Mouse (Mus musculus): ENCODE measurements around the gene Prdm16. TPM values are rescaled to one million over a fixed set of nuclear protein-coding genes. Genes with fewer than 3 reads are reported as not detected.

The Prdm16 gene
- polyA plus RNA-seq, 1 experiment from 2014 or later = 41.5 TPM

DNA sequence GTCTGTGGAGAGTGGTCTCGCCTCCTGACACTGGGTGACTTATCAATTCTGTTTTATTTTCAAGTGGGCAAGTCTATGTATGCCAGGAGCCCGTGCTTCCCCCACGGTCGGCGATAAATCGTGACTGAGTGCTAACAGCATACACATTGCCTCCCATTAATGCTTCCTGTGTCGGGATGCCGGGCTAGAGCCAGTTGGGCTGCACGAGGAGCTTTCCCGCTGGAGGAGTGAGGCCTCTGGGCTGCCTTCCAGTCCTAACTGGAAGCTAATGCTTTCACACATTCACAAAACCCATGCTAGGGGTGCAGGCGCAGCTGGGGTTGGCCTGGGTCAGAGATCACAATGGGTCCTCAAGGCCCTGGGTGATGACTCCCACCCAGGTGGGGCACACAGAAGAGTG is 212.0 kb downstream of the Prdm16 start:
- no peak overlapping the region for H3K9ac ChIP-seq
- 0 out of 2 replicates have a peak overlapping the region, but pooled peaks have one; percentile 30 for H3K27ac ChIP-seq
- no peak overlapping the region for H3K4me3 ChIP-seq
- H3K27me3 ChIP-seq = peaks cover 3% of the 10 kb centered on the region; the same call in 1 of the 2 replicates
- WGBS = 39% methylated on average over 11 of the region's 11 CpGs
- no peaks in the 10 kb centered on the region for H3K9me3 ChIP-seq
- H3K36me3 ChIP-seq = no peaks in the 10 kb centered on the region
- ATAC-seq (ENCODE audit: insufficient number of reproducible peaks, insufficient read depth, low FRiP score, low TSS enrichment) = no peak
- H3K4me1 ChIP-seq = peaks cover 71% of the 10 kb centered on the region
- no peak overlapping the region for H3K4me2 ChIP-seq (replicated peaks)

- peak overlapping the region; percentile 76 for H3K27ac ChIP-seq
- H3K36me3 ChIP-seq = 0 out of 2 replicates have a peak, but pooled peaks cover 3% of the 10 kb centered on the region
- H3K4me1 ChIP-seq = peaks cover 71% of the 10 kb centered on the region
- no peak overlapping the region for H3K4me3 ChIP-seq
- H3K9me3 ChIP-seq = no peaks in the 10 kb centered on the region
- WGBS = 2% methylated on average over 10 of the region's 10 CpGs
- peaks cover 3% of the 10 kb centered on the region; the same call in 1 of the 2 replicates for H3K27me3 ChIP-seq
- peak; percentile 33; the same call in 1 of the 2 replicates for ATAC-seq (ENCODE audit: insufficient number of reproducible peaks, insufficient read depth, low FRiP score, low TSS enrichment)
- peak overlapping the region; percentile 29 for H3K4me2 ChIP-seq (replicated peaks)
- peak overlapping the region; percentile 53 for H3K9ac ChIP-seq
Observed at GRCm38 (mm10) chr4:154422431-154422913, 214.2 kb downstream of the Prdm16 start.

DNA sequence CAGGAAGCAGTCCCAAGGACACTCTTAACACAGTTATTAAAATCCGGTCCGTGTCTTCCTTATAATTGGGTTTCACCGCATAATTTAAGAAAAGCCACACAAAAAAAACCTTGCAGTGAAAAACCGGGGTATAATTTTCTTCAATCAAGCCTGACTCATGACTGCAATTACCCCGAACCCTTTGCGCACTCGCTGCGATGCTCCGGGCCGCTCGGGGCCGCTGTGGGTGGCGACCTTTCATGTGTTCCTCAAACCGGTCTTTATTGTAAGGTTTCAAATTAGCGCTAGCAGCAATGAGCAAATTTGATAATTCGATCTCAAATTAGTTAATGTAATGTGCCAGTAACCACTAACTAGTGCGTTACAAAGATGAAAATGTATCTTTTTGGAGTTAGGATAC is 215.9 kb downstream of the Prdm16 start:
- no peak for ATAC-seq (ENCODE audit: insufficient number of reproducible peaks, insufficient read depth, low FRiP score, low TSS enrichment)
- no peaks in the 10 kb centered on the region for H3K9me3 ChIP-seq
- H3K36me3 ChIP-seq = 0 out of 2 replicates have a peak, but pooled peaks cover 3% of the 10 kb centered on the region
- no peak overlapping the region for H3K27ac ChIP-seq
- H3K4me1 ChIP-seq = peaks cover 55% of the 10 kb centered on the region
- H3K4me2 ChIP-seq (replicated peaks) = no peak overlapping the region
- H3K4me3 ChIP-seq = no peak overlapping the region
- WGBS = 35% methylated on average over 17 of the region's 17 CpGs
- H3K9ac ChIP-seq = no peak overlapping the region
- peaks cover 7% of the 10 kb centered on the region; the same call in 1 of the 2 replicates for H3K27me3 ChIP-seq

GRCm38 (mm10) chr4:154419766-154420165 is 216.9 kb downstream of the Prdm16 start:
- Histone ChIP-seq H3K4me1 (peaks cover 47% of the 10 kb centered on the region), H3K27ac (no peak overlapping the region), H3K27me3 (peaks cover 9% of the 10 kb centered on the region; the same call in 1 of the 2 replicates), H3K4me3 (no peak overlapping the region), H3K36me3 (0 out of 2 replicates have a peak, but pooled peaks cover 3% of the 10 kb centered on the region), H3K9me3 (no peaks in the 10 kb centered on the region), H3K4me2 (replicated peaks) (no peak overlapping the region), H3K9ac (no peak overlapping the region)
- no peak for ATAC-seq (ENCODE audit: insufficient number of reproducible peaks, insufficient read depth, low FRiP score, low TSS enrichment)
- WGBS = 78% methylated on average over 4 of the region's 4 CpGs

GRCm38 (mm10) chr4:154418993-154419392 is 217.7 kb downstream of the Prdm16 start:
- 0 out of 2 replicates have a peak, but pooled peaks cover 3% of the 10 kb centered on the region for H3K36me3 ChIP-seq
- ATAC-seq (ENCODE audit: insufficient number of reproducible peaks, insufficient read depth, low FRiP score, low TSS enrichment) = no peak
- H3K27ac ChIP-seq = no peak overlapping the region
- no peak overlapping the region for H3K4me2 ChIP-seq (replicated peaks)
- peaks cover 9% of the 10 kb centered on the region; the same call in 1 of the 2 replicates for H3K27me3 ChIP-seq
- 31% methylated on average over 2 of the region's 2 CpGs for WGBS
- H3K9me3 ChIP-seq = no peaks in the 10 kb centered on the region
- peaks cover 43% of the 10 kb centered on the region for H3K4me1 ChIP-seq
- no peak overlapping the region for H3K4me3 ChIP-seq
- no peak overlapping the region for H3K9ac ChIP-seq

DNA sequence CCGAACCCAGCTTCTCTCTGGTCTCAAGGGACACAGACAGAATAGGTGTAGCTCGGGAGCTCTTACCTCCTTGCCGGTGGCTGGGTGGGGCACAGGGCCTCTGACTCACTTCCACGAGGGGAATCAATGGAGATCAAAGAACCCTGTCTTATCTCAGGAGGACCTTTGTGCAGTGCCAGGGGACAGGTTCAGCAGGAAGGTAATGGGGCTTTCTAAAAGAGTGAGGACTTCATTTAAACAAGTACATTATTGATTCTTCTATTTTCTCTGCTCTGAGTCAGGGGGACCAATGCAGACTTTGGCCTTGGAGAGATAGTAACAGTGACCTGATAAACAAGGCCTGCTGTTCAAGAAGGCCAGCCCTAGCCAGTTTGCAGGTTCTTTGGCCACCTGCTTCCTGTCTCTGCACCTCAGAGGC is 218.3 kb downstream of the Prdm16 start:
- H3K9ac ChIP-seq = no peak overlapping the region
- H3K36me3 ChIP-seq = 0 out of 2 replicates have a peak, but pooled peaks cover 3% of the 10 kb centered on the region
- H3K4me2 ChIP-seq (replicated peaks) = no peak overlapping the region
- H3K4me3 ChIP-seq = no peak overlapping the region
- H3K27ac ChIP-seq = no peak overlapping the region
- H3K9me3 ChIP-seq = no peaks in the 10 kb centered on the region
- 84% methylated on average over 4 of the region's 4 CpGs for WGBS
- ATAC-seq (ENCODE audit: insufficient number of reproducible peaks, insufficient read depth, low FRiP score, low TSS enrichment) = no peak
- peaks cover 42% of the 10 kb centered on the region for H3K4me1 ChIP-seq
- peaks cover 9% of the 10 kb centered on the region; the same call in 1 of the 2 replicates for H3K27me3 ChIP-seq

DNA sequence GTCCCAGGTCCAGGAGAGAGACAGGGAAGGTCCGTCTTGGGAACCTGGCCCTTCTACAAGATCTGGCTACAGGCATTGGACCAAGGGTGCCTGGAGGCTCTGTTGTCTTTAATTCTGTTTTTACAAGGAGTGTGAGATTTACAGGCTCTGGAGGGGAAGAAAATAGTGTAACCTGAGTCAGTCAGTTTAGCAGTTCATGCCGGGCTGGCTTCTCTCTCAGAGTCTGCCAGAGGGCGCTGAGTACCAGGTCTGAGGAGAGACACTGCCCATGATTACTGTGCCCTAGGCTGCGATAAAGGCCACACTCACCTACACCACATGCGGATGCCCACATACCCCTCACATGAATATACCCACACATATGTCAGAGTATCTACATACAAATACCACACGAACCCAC is 219.9 kb downstream of the Prdm16 start:
- no peak overlapping the region for H3K4me2 ChIP-seq (replicated peaks)
- H3K9ac ChIP-seq = no peak overlapping the region
- no peak for ATAC-seq (ENCODE audit: insufficient number of reproducible peaks, insufficient read depth, low FRiP score, low TSS enrichment)
- H3K27me3 ChIP-seq = peaks cover 20% of the 10 kb centered on the region; the same call in 1 of the 2 replicates
- no peak overlapping the region for H3K27ac ChIP-seq
- WGBS = 56% methylated on average over 6 of the region's 6 CpGs
- no peaks in the 10 kb centered on the region for H3K9me3 ChIP-seq
- 0 out of 2 replicates have a peak, but pooled peaks cover 3% of the 10 kb centered on the region for H3K36me3 ChIP-seq
- H3K4me1 ChIP-seq = peaks cover 41% of the 10 kb centered on the region
- no peak overlapping the region for H3K4me3 ChIP-seq

GRCm38 (mm10) chr4:154414885-154415284 is 221.8 kb downstream of the Prdm16 start:
- peaks cover 47% of the 10 kb centered on the region for H3K4me1 ChIP-seq
- H3K27ac ChIP-seq = no peak overlapping the region
- H3K27me3 ChIP-seq = peaks cover 18% of the 10 kb centered on the region; the same call in 1 of the 2 replicates
- 0 out of 2 replicates have a peak, but pooled peaks cover 3% of the 10 kb centered on the region for H3K36me3 ChIP-seq
- no peak overlapping the region for H3K4me3 ChIP-seq
- H3K9ac ChIP-seq = no peak overlapping the region
- H3K4me2 ChIP-seq (replicated peaks) = no peak overlapping the region
- H3K9me3 ChIP-seq = no peaks in the 10 kb centered on the region
- no peak for ATAC-seq (ENCODE audit: insufficient number of reproducible peaks, insufficient read depth, low FRiP score, low TSS enrichment)
- WGBS = 49% methylated on average over 4 of the region's 4 CpGs

- Histone ChIP-seq H3K27ac (no peak overlapping the region), H3K4me3 (no peak overlapping the region)
Observed at GRCm38 (mm10) chr4:154410559-154410958, 226.1 kb downstream of the Prdm16 start.

DNA sequence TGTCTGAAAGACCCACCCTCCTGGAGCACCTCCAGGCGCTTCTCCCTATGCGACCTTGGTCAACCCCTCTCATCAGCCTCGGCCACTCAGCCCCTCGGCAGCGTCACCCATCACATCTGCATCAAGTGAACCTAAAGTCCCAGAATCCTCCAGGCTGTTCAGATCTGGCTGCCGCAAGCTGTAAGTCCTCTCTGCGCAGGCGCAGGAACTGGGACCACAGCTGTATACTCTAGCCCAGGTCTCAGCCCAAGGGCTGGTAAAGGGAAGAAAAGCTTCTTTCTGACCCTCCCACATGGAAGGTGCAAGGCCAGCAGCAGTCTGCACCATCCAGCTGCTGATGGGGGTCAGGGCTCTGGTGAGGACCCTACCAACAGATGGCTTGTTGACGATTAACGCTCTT is 226.8 kb downstream of the Prdm16 start:
- no peak overlapping the region for H3K27ac ChIP-seq
- no peaks in the 10 kb centered on the region for H3K9me3 ChIP-seq
- H3K4me1 ChIP-seq = peaks cover 65% of the 10 kb centered on the region
- no peak overlapping the region for H3K4me2 ChIP-seq (replicated peaks)
- WGBS = 54% methylated on average over 10 of the region's 10 CpGs
- no peak overlapping the region for H3K9ac ChIP-seq
- H3K27me3 ChIP-seq = 0 out of 2 replicates have a peak, but pooled peaks cover 11% of the 10 kb centered on the region
- no peak overlapping the region for H3K4me3 ChIP-seq
- ATAC-seq (ENCODE audit: insufficient number of reproducible peaks, insufficient read depth, low FRiP score, low TSS enrichment) = no peak
- no peaks in the 10 kb centered on the region for H3K36me3 ChIP-seq

More at GRCm38 (mm10) chr4:154410559-154410958, 226.1 kb downstream of the Prdm16 start:
- H3K9me3 ChIP-seq = no peaks in the 10 kb centered on the region
- ATAC-seq (ENCODE audit: insufficient number of reproducible peaks, insufficient read depth, low FRiP score, low TSS enrichment) = no peak
- 57% methylated on average over 8 of the region's 8 CpGs for WGBS
- H3K27me3 ChIP-seq = 0 out of 2 replicates have a peak, but pooled peaks cover 11% of the 10 kb centered on the region
- H3K4me1 ChIP-seq = peaks cover 66% of the 10 kb centered on the region
- no peaks in the 10 kb centered on the region for H3K36me3 ChIP-seq
- no peak overlapping the region for H3K4me2 ChIP-seq (replicated peaks)
- no peak overlapping the region for H3K9ac ChIP-seq

DNA sequence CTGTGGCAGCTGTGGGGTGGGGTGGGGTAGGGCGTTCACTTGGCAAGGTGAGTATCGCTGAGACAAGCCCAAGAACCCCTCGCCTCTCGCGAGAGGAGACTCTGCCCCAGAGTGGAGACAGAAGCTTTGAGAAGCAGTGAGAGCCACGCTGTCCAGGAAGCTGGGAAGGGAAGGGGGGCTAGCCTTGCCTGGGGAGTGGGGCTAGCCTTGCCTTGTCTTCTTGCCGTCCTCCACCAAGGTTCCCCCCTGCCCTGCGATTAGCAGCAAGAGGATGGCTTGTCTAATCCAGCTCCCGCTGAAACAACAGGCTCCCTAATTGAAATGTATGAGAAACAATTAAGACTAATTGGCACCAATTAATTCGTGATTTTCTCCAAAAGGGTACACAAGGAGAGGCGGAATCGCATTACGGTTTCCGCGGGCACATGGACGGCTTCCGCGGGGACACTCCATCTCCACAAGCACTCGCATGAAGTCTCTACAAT is 227.4 kb downstream of the Prdm16 start:
- 19% methylated on average over 19 of the region's 19 CpGs for WGBS
- Histone ChIP-seq H3K9me3 (no peaks in the 10 kb centered on the region), H3K27ac (no peak overlapping the region), H3K27me3 (0 out of 2 replicates have a peak, but pooled peaks cover 11% of the 10 kb centered on the region), H3K36me3 (no peaks in the 10 kb centered on the region), H3K4me3 (no peak overlapping the region), H3K4me2 (replicated peaks) (peak overlapping the region; percentile 4; the same call in 1 of the 2 replicates), H3K9ac (no peak overlapping the region), H3K4me1 (peaks cover 62% of the 10 kb centered on the region)
- no peak for ATAC-seq (ENCODE audit: insufficient number of reproducible peaks, insufficient read depth, low FRiP score, low TSS enrichment)

- Histone ChIP-seq H3K9ac (no peak overlapping the region), H3K4me3 (no peak overlapping the region), H3K36me3 (no peaks in the 10 kb centered on the region), H3K4me1 (peaks cover 38% of the 10 kb centered on the region), H3K27me3 (no peaks in the 10 kb centered on the region), H3K4me2 (replicated peaks) (no peak overlapping the region), H3K27ac (no peak overlapping the region), H3K9me3 (no peaks in the 10 kb centered on the region)
- ATAC-seq (ENCODE audit: insufficient number of reproducible peaks, insufficient read depth, low FRiP score, low TSS enrichment) = no peak
- 49% methylated on average over 4 of the region's 4 CpGs for WGBS
Observed at GRCm38 (mm10) chr4:154402948-154403347, 233.7 kb downstream of the Prdm16 start.
